Mouse (Mus musculus) myocyte (in vitro differentiated cells): ENCODE data around the gene Gm14443. TPM values are rescaled to one million over a fixed set of nuclear protein-coding genes. Genes with fewer than 3 reads are reported as not detected.
A peak's percentile ranks its signal among the peaks of the same experiment; 100 is the strongest.
"Not testable (repeated sequence)": the region's sequence is repeated elsewhere in the genome, so short reads cannot be mapped to it uniquely, and the experiment has no call there.

Experiments
- H3K27me3 ChIP-seq: one replicate; pipeline ENCODE4 v1.6.1; 2011; ENCODE audit not compliant: control insufficient read depth, insufficient read depth, insufficient read length
- H3K36me3 ChIP-seq: one replicate; pipeline ENCODE4 v1.6.1; 2011; ENCODE audit not compliant: control insufficient read depth, insufficient read depth
- H3K4me2 ChIP-seq: one replicate; pipeline ENCODE4 v1.6.1; 2011; ENCODE audit warnings: low read depth, control low read depth
- H3K4me3 ChIP-seq: one replicate; pipeline ENCODE4 v1.5.1; 2011; ENCODE audit warnings: mild to moderate bottlenecking, control low read depth, moderate library complexity
- H3K79me2 ChIP-seq: one replicate; pipeline ENCODE4 v1.6.1; 2011; ENCODE audit not compliant: control insufficient read depth, insufficient read depth
- H3ac ChIP-seq: one replicate; pipeline ENCODE4 v1.6.1; 2011; ENCODE audit not compliant: control insufficient read depth, insufficient read length
- CEBPB ChIP-seq: IDR thresholded peaks from 2 replicates; pipeline ENCODE4 v1.6.1; 2011; ENCODE audit warnings: mild to moderate bottlenecking, moderate library complexity; ENCODE audit not compliant: poor library complexity, insufficient read depth, severe bottlenecking
- E2F4 ChIP-seq: IDR thresholded peaks from one replicate; pipeline ENCODE4 v1.6.1; 2011; ENCODE audit warnings: mild to moderate bottlenecking, control low read depth, moderate library complexity; ENCODE audit not compliant: insufficient read depth
- MAX ChIP-seq: IDR thresholded peaks from one replicate; pipeline ENCODE4 v1.6.1; 2011; ENCODE audit warnings: low read depth, mild to moderate bottlenecking, control low read depth
- MYOD1 ChIP-seq, 3 experiments: IDR thresholded peaks; one replicate each; pipeline ENCODE4 v1.6.1; 2011; ENCODE audit warnings: control low read depth in 2 of 3, low read depth in 2 of 3, mild to moderate bottlenecking in 2 of 3, moderate library complexity in 1 of 3; ENCODE audit not compliant: insufficient read length in 2 of 3, control insufficient read depth in 1 of 3
- MYOG ChIP-seq, 3 experiments: IDR thresholded peaks; one replicate each; pipeline ENCODE4 v1.6.1; 2011; ENCODE audit warnings: control low read depth in 2 of 3, low read depth in 2 of 3, mild to moderate bottlenecking in 2 of 3; ENCODE audit not compliant: insufficient read length in 2 of 3, control insufficient read depth in 1 of 3, insufficient read depth in 1 of 3
- POLR2AphosphoS2 ChIP-seq: IDR thresholded peaks from one replicate; pipeline ENCODE4 v1.6.1; 2011; ENCODE audit warnings: low read depth, control low read depth; ENCODE audit not compliant: insufficient read length
- REST ChIP-seq: IDR thresholded peaks from one replicate; pipeline ENCODE4 v1.6.1; 2011; ENCODE audit warnings: mild to moderate bottlenecking, control low read depth, moderate library complexity; ENCODE audit not compliant: insufficient read depth, insufficient read length
- SRF ChIP-seq: IDR thresholded peaks from one replicate; pipeline ENCODE4 v1.6.1; 2011; ENCODE audit warnings: low read depth; ENCODE audit not compliant: control insufficient read depth, insufficient read length
- TCF3 ChIP-seq: IDR thresholded peaks from one replicate; pipeline ENCODE4 v1.6.1; 2011; ENCODE audit warnings: low read depth, control low read depth; ENCODE audit not compliant: insufficient read length
- USF1 ChIP-seq: IDR thresholded peaks from one replicate; pipeline ENCODE4 v1.6.1; 2011; ENCODE audit warnings: low read depth, mild to moderate bottlenecking, control low read depth, moderate library complexity
- polyA plus RNA-seq: library from polyadenylated mRNA; unstranded; fragments of >200 nt; fragmentation: generic; extraction: Trizol; gene quantifications from one replicate; pipeline ENCODE4 v1.2.1, GENCODE M21; 2012; ENCODE audit warnings: missing spikeins

The Gm14443 gene
- polyA plus RNA-seq, 1 experiment, result 0.12 TPM

DNA sequence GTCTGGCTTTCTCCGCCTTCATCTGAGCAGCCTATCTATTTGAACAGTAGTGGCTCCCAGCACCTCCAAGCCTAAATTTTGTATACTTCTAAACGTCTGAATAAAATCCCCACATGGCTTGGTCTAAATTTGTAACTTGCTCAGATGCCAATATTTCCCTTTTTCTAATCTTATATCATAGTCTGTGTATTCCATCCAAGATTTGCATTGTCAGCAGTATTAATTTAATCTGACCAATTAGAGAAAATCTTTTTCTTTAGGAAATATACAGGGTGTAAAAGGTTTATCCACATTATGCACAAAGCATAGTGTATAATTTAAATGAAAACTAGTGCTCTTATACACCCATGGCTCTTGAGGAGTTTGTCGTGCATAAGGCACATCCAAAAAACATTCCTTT is 17.0 kb downstream of the Gm14443 start:
- no peaks in the 10 kb centered on the region for H3K27me3 ChIP-seq
- no peak overlapping the region for H3ac ChIP-seq
- H3K4me3 ChIP-seq, result no peak overlapping the region
- no peaks in the 10 kb centered on the region for H3K36me3 ChIP-seq
- H3K4me2 ChIP-seq, result no peak overlapping the region
- H3K79me2 ChIP-seq, result no peaks in the 10 kb centered on the region
- TF ChIP-seq E2F4, result no peak

GRCm38 (mm10) chr2:175156696-175157095 is 19.0 kb downstream of the Gm14443 start:
- Histone ChIP-seq H3ac (no peak overlapping the region), H3K79me2 (no peaks in the 10 kb centered on the region), H3K4me2 (no peak overlapping the region), H3K36me3 (no peaks in the 10 kb centered on the region), H3K27me3 (no peaks in the 10 kb centered on the region), H3K4me3 (no peak overlapping the region)
- TF ChIP-seq MYOG (IDR thresholded peaks at IDR 0.05; ENCODE audit: control insufficient read depth in 1 of 3, insufficient read depth in 1 of 3, insufficient read length in 2 of 3, low read depth in 2 of 3), result no peak
- no peak for TF ChIP-seq USF1
- TF ChIP-seq REST, result no peak
- no peak for TF ChIP-seq SRF
- TF ChIP-seq CEBPB, result no peak
- TF ChIP-seq POLR2AphosphoS2, result no peak
- no peak for TF ChIP-seq MAX
- TF ChIP-seq TCF3, result no peak
- TF ChIP-seq MYOD1 (IDR thresholded peaks at IDR 0.05; ENCODE audit: control insufficient read depth in 1 of 3, insufficient read length in 2 of 3, low read depth in 2 of 3), result no peak

DNA sequence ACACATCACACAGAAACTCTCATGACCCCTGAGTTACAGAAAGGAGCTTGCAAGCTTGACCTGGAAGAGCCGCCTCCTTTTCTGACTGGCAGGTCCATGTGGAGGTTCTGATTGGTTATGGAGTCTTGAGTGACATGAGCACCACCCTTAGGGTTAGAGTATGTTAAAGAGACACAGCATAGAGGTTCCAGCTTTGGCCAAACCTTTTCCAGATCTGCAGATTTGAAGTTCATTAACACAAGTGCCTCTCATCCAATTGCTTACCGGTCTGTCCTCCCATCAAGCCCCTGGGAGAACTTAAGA is 33.7 kb downstream of the Gm14443 start, which contains the start of gene Gm14399:
Gene Gm14399 (minus strand): TSS at position 20 of the 303 bp plus-strand sequence.
- Histone ChIP-seq H3K4me3 (peak within 1 kb of the TSS; percentile 33), H3K4me2 (peak within 1 kb of the TSS; percentile 24)
- not testable (repeated sequence) for H3K27me3 ChIP-seq, H3K36me3 ChIP-seq, H3K79me2 ChIP-seq, H3ac ChIP-seq

DNA sequence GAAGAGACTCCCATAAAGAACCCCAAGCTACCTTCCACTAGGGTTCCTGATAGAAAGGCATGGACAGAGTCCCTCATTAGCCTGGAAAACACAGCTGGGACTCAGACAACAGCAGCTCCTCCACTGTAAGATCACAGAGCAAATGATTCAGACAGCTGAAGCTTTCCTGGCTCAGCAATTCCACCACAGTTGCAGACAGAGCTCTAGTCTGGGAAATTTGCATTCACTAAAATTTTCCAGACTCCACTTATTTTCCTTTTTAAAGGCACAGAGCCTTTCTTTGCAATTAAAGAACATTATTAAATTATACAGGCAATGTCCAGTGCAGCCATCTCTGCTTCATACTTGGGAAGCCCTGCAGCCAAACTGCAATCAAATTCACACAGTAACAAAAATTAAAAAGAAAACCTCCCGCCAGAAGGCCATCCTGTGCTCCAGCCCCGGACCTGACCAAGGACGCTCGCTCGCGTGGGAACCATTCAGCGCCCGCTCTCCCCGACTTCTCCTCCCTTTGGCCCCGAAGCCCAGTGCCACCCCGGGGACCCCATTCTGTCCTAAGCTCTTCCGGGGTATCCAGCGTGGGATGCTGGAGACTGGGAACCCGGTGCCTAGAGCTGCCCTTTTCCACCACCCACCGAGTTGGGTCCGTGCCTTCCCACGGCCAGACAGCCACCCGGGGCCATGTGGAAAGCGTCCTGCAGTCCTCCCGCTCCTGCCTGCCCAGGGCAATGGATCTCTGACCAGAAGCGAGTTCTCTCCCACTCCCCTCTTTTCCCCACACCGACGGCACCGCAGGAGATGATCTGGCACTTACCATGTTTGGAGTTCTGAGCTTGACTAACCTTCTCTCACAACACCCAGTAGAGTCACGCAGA is 34.3 kb downstream of the Gm14443 start:
- Histone ChIP-seq H3K4me3 (peak overlapping the region; percentile 33), H3K4me2 (peak overlapping the region; percentile 24)
- H3K27me3 ChIP-seq, H3ac ChIP-seq, H3K36me3 ChIP-seq, H3K79me2 ChIP-seq: not testable (repeated sequence)

GRCm38 (mm10) chr2:175140624-175141023 is 35.0 kb downstream of the Gm14443 start:
- H3K4me3 ChIP-seq, H3ac ChIP-seq, H3K4me2 ChIP-seq, H3K27me3 ChIP-seq, H3K79me2 ChIP-seq, H3K36me3 ChIP-seq: not testable (repeated sequence)

Other genes with a start within 250 kb of the Gm14443 start
- gene Gm14444, start 165.6 kb downstream of the Gm14443 start, polyA plus RNA-seq, result not detected
- 0.14 TPM for gene Gm14393, start 108.1 kb downstream of the Gm14443 start, polyA plus RNA-seq
- 2.7 TPM for gene Gm14399, start 33.9 kb downstream of the Gm14443 start, polyA plus RNA-seq
- 5.9 TPM for gene Gm14391, start 31.0 kb upstream of the Gm14443 start, polyA plus RNA-seq
- gene Gm14440, start 99.3 kb upstream of the Gm14443 start, polyA plus RNA-seq, result not detected
- 2.4 TPM for gene Gm4631, start 162.3 kb upstream of the Gm14443 start, polyA plus RNA-seq
- 1.5 TPM for gene Zfp968, start 196.6 kb upstream of the Gm14443 start, polyA plus RNA-seq